Mouse (Mus musculus) heart, embryonic 15.5 days (tissue): Measurements from ENCODE around the gene Hspa1b. TPM values are rescaled to one million over a fixed set of nuclear protein-coding genes. Genes with fewer than 3 reads are reported as not detected.
"Not testable (repeated sequence)": the region's sequence is repeated elsewhere in the genome, so short reads cannot be mapped to it uniquely, and the experiment has no call there.

ENCODE experiments used
- ATAC-seq: fragments of 200-750 bp; cut with Nextera tagmentation; replicated peaks from 2 replicates; pipeline ENCODE4 v1.8.0; 2017; ENCODE audit warnings: low read depth, moderate TSS enrichment; ENCODE audit not compliant: insufficient number of reproducible peaks, insufficient read depth, low FRiP score
- H3K27ac ChIP-seq: fragments of 300-500 bp; sonication (generic); 2 replicates; pipeline ENCODE4 v1.5.1; 2015; ENCODE audit warnings: mild to moderate bottlenecking, inconsistent platforms
- H3K27me3 ChIP-seq: fragments of 300-500 bp; sonication (generic); 2 replicates; pipeline ENCODE4 v1.6.1; 2015; ENCODE audit warnings: inconsistent platforms
- H3K36me3 ChIP-seq: fragments of 300-500 bp; sonication (generic); 2 replicates; pipeline ENCODE4 v1.6.1; 2015; ENCODE audit warnings: mild to moderate bottlenecking, inconsistent platforms
- H3K4me1 ChIP-seq: fragments of 300-500 bp; sonication (generic); replicated peaks from 2 replicates; pipeline ENCODE4 v1.6.1; 2015; ENCODE audit warnings: inconsistent platforms
- H3K4me2 ChIP-seq: fragments of 300-500 bp; sonication (generic); 2 replicates; pipeline ENCODE4 v1.6.1; 2015; ENCODE audit warnings: inconsistent platforms, mild to moderate bottlenecking, moderate library complexity
- H3K4me3 ChIP-seq: fragments of 300-500 bp; sonication (generic); 2 replicates; pipeline ENCODE4 v1.5.1; 2015; ENCODE audit warnings: mild to moderate bottlenecking, inconsistent platforms
- H3K9ac ChIP-seq: fragments of 300-500 bp; sonication (generic); 2 replicates; pipeline ENCODE4 v1.6.1; 2015; ENCODE audit warnings: mild to moderate bottlenecking, inconsistent platforms
- H3K9me3 ChIP-seq: fragments of 300-500 bp; sonication (generic); replicated peaks from 2 replicates; pipeline ENCODE4 v1.6.1; 2016; ENCODE audit warnings: inconsistent platforms
- WGBS: fragments of 180-500 bp; shearing (Covaris S2); methylation state at CpG from one replicate; pipeline ENCODE4 v1.1.7; 2015; ENCODE audit warnings: mixed read lengths; 5-methylcytosine and 5-hydroxymethylcytosine counted together
- polyA plus RNA-seq: library from polyadenylated mRNA; unstranded; fragments of >200 nt; fragmentation: Nextera tagmentation; extraction: Ambion mirVana; gene quantifications from 2 replicates; pipeline ENCODE4 v1.2.1, GENCODE M21; 2015

The Hspa1b gene
- polyA plus RNA-seq, 1 experiment from 2014 or later, result 0.30 TPM

- under 1% methylated on average over 23 of the region's 23 CpGs for whole genome bisulfite sequencing
- Histone ChIP-seq H3K9ac (peak overlapping the region; percentile 98), H3K4me1 (peaks cover 14% of the 10 kb centered on the region), H3K4me2 (peak overlapping the region; percentile 79), H3K9me3 (no peaks in the 10 kb centered on the region), H3K4me3 (peak overlapping the region; percentile 99), H3K27ac (peak overlapping the region; percentile 88), H3K36me3 (peaks cover 16% of the 10 kb centered on the region), H3K27me3 (peaks cover 5% of the 10 kb centered on the region)
- peak; percentile 75 for ATAC-seq
These were observed 6.5 kb downstream of the Hspa1b start for GRCm38 (mm10) chr17:34952378-34953040.

GRCm38 (mm10) chr17:34951636-34952377 lies 7.2 kb downstream of the Hspa1b start:
- H3K4me2 ChIP-seq, result peak overlapping the region; percentile 79
- under 1% methylated on average over 29 of the region's 29 CpGs for WGBS
- H3K27me3 ChIP-seq, result peaks cover 2% of the 10 kb centered on the region
- ATAC-seq, result peak; percentile 40
- no peaks in the 10 kb centered on the region for H3K9me3 ChIP-seq
- H3K4me1 ChIP-seq, result peaks cover 14% of the 10 kb centered on the region
- peak overlapping the region; percentile 98 for H3K9ac ChIP-seq
- peaks cover 16% of the 10 kb centered on the region for H3K36me3 ChIP-seq
- H3K4me3 ChIP-seq, result peak overlapping the region; percentile 99
- H3K27ac ChIP-seq, result peak overlapping the region; percentile 88

- Histone ChIP-seq H3K27me3 (no peaks in the 10 kb centered on the region), H3K9ac (peak overlapping the region; percentile 98), H3K36me3 (peaks cover 16% of the 10 kb centered on the region), H3K4me1 (peaks cover 14% of the 10 kb centered on the region), H3K9me3 (no peaks in the 10 kb centered on the region), H3K4me3 (peak overlapping the region; percentile 99), H3K27ac (peak overlapping the region; percentile 88), H3K4me2 (peak overlapping the region; percentile 79)
- 32% methylated on average over 10 of the region's 10 CpGs for WGBS
- no peak for ATAC-seq
These were observed 8.3 kb downstream of the Hspa1b start for GRCm38 (mm10) chr17:34950514-34951455.

GRCm38 (mm10) chr17:34949553-34949969 lies 9.5 kb downstream of the Hspa1b start:
- H3K4me2 ChIP-seq, result no peak overlapping the region
- H3K36me3 ChIP-seq, result peaks cover 16% of the 10 kb centered on the region
- 50% methylated on average over 4 of the region's 4 CpGs for WGBS
- H3K27ac ChIP-seq, result no peak overlapping the region; the same call in 1 of the 2 replicates
- ATAC-seq, result no peak
- H3K27me3 ChIP-seq, result no peaks in the 10 kb centered on the region
- peaks cover 14% of the 10 kb centered on the region for H3K4me1 ChIP-seq
- no peak overlapping the region for H3K9ac ChIP-seq
- H3K4me3 ChIP-seq, result no peak overlapping the region
- no peaks in the 10 kb centered on the region for H3K9me3 ChIP-seq

- not testable (repeated sequence) for H3K27me3 ChIP-seq, H3K4me3 ChIP-seq, ATAC-seq, H3K27ac ChIP-seq, H3K4me2 ChIP-seq, H3K9ac ChIP-seq, H3K9me3 ChIP-seq
- Histone ChIP-seq H3K4me1 (peaks cover 18% of the 10 kb centered on the region), H3K36me3 (peaks cover 16% of the 10 kb centered on the region)
- WGBS, result 59% methylated on average over 9 of the region's 9 CpGs
These were observed 10.1 kb downstream of the Hspa1b start for GRCm38 (mm10) chr17:34948721-34949552.

- H3K27me3 ChIP-seq, result no peaks in the 10 kb centered on the region
- H3K27ac ChIP-seq, result no peak overlapping the region
- no peak overlapping the region for H3K4me3 ChIP-seq
- no peaks in the 10 kb centered on the region for H3K9me3 ChIP-seq
- WGBS, result 25% methylated on average over 8 of the region's 8 CpGs
- H3K9ac ChIP-seq, result no peak overlapping the region
- peaks cover 16% of the 10 kb centered on the region for H3K36me3 ChIP-seq
- no peak overlapping the region for H3K4me2 ChIP-seq
- peaks cover 18% of the 10 kb centered on the region for H3K4me1 ChIP-seq
- ATAC-seq, result no peak
These were observed 11.4 kb downstream of the Hspa1b start for GRCm38 (mm10) chr17:34947606-34948005.

GRCm38 (mm10) chr17:34946486-34947140 lies 12.4 kb downstream of the Hspa1b start:
- no peak for ATAC-seq
- Histone ChIP-seq H3K36me3 (peaks cover 16% of the 10 kb centered on the region), H3K9me3 (no peaks in the 10 kb centered on the region), H3K4me3 (no peak overlapping the region), H3K27ac (no peak overlapping the region), H3K27me3 (no peaks in the 10 kb centered on the region), H3K4me2 (no peak overlapping the region), H3K4me1 (peaks cover 21% of the 10 kb centered on the region), H3K9ac (no peak overlapping the region)
- WGBS, result 89% methylated on average over 5 of the region's 5 CpGs

- no peak for ATAC-seq
- no peak overlapping the region; the same call in 1 of the 2 replicates for H3K9ac ChIP-seq
- H3K4me2 ChIP-seq, result no peak overlapping the region
- H3K4me3 ChIP-seq, result no peak overlapping the region
- H3K4me1 ChIP-seq, result peaks cover 11% of the 10 kb centered on the region
- no peaks in the 10 kb centered on the region for H3K9me3 ChIP-seq
- H3K36me3 ChIP-seq, result 0 out of 2 replicates have a peak, but pooled peaks cover under 1% of the 10 kb centered on the region
- no peak overlapping the region for H3K27ac ChIP-seq
- H3K27me3 ChIP-seq, result no peaks in the 10 kb centered on the region
These were observed 14.7 kb downstream of the Hspa1b start for GRCm38 (mm10) chr17:34944362-34944761.

GRCm38 (mm10) chr17:34943128-34943815 lies 15.8 kb downstream of the Hspa1b start:
- H3K9ac ChIP-seq, result no peak overlapping the region
- H3K27ac ChIP-seq, result no peak overlapping the region
- no peaks in the 10 kb centered on the region for H3K36me3 ChIP-seq
- no peak for ATAC-seq
- H3K4me2 ChIP-seq, result no peak overlapping the region
- WGBS, result 77% methylated on average over 4 of the region's 4 CpGs
- H3K9me3 ChIP-seq, result no peaks in the 10 kb centered on the region
- H3K27me3 ChIP-seq, result no peaks in the 10 kb centered on the region
- no peak overlapping the region for H3K4me3 ChIP-seq
- peaks cover 11% of the 10 kb centered on the region for H3K4me1 ChIP-seq
